Mouse (Mus musculus) cerebellum, postnatal 25 days (tissue): ENCODE results near the gene Mtif3.
A peak's percentile ranks its signal among the peaks of the same experiment; 100 is the strongest.

Source experiments
- DNase-seq, 2 experiments: peaks; one replicate each; pipeline ENCODE4 v3.0.0; 2021; ENCODE audit warnings: mixed read lengths in 2 of 2

The Mtif3 gene

GRCm38 (mm10) chr5:146914088-146914766 lies 49.4 kb downstream of the Mtif3 start:
- DNase-seq, result peak; percentile 59 to 78

- no peak for DNase-seq
These were observed 50.2 kb downstream of the Mtif3 start for GRCm38 (mm10) chr5:146913355-146913754.

GRCm38 (mm10) chr5:146912206-146912605 lies 51.4 kb downstream of the Mtif3 start:
- no peak for DNase-seq

- peak in 1 of 2 experiments; percentile 11 for DNase-seq
These were observed 55.0 kb downstream of the Mtif3 start for GRCm38 (mm10) chr5:146908629-146909028.

GRCm38 (mm10) chr5:146907533-146907932 lies 56.1 kb downstream of the Mtif3 start:
- DNase-seq, result no peak

- peak; percentile 80 to 88 for DNase-seq
These were observed 58.0 kb downstream of the Mtif3 start for GRCm38 (mm10) chr5:146905486-146906172.

GRCm38 (mm10) chr5:146904404-146904803 lies 59.2 kb downstream of the Mtif3 start:
- peak; percentile 73 to 87 for DNase-seq
